Mouse (Mus musculus) myocyte (in vitro differentiated cells): ENCODE measurements at regions not wholly inside any gene's neighbourhood (a gene's known extent, or its start where the extent isn't known, plus 50 kb on each side); places are given as distances from the start of the nearest gene placed in this dataset.
A peak's percentile ranks its signal among the peaks of the same experiment; 100 is the strongest.

Experiments
- H3K27me3 ChIP-seq: one replicate; pipeline ENCODE4 v1.6.1; 2011; ENCODE audit not compliant: control insufficient read depth, insufficient read depth, insufficient read length
- H3K36me3 ChIP-seq: one replicate; pipeline ENCODE4 v1.6.1; 2011; ENCODE audit not compliant: control insufficient read depth, insufficient read depth
- H3K4me2 ChIP-seq: one replicate; pipeline ENCODE4 v1.6.1; 2011; ENCODE audit warnings: low read depth, control low read depth
- H3K4me3 ChIP-seq: one replicate; pipeline ENCODE4 v1.5.1; 2011; ENCODE audit warnings: mild to moderate bottlenecking, control low read depth, moderate library complexity
- H3K79me2 ChIP-seq: one replicate; pipeline ENCODE4 v1.6.1; 2011; ENCODE audit not compliant: control insufficient read depth, insufficient read depth
- H3ac ChIP-seq: one replicate; pipeline ENCODE4 v1.6.1; 2011; ENCODE audit not compliant: control insufficient read depth, insufficient read length
- CEBPB ChIP-seq: IDR thresholded peaks from 2 replicates; pipeline ENCODE4 v1.6.1; 2011; ENCODE audit warnings: mild to moderate bottlenecking, moderate library complexity; ENCODE audit not compliant: poor library complexity, insufficient read depth, severe bottlenecking
- E2F4 ChIP-seq: IDR thresholded peaks from one replicate; pipeline ENCODE4 v1.6.1; 2011; ENCODE audit warnings: mild to moderate bottlenecking, control low read depth, moderate library complexity; ENCODE audit not compliant: insufficient read depth
- MAX ChIP-seq: IDR thresholded peaks from one replicate; pipeline ENCODE4 v1.6.1; 2011; ENCODE audit warnings: low read depth, mild to moderate bottlenecking, control low read depth
- MYOD1 ChIP-seq, 3 experiments: IDR thresholded peaks; one replicate each; pipeline ENCODE4 v1.6.1; 2011; ENCODE audit warnings: control low read depth in 2 of 3, low read depth in 2 of 3, mild to moderate bottlenecking in 2 of 3, moderate library complexity in 1 of 3; ENCODE audit not compliant: insufficient read length in 2 of 3, control insufficient read depth in 1 of 3
- MYOG ChIP-seq, 3 experiments: IDR thresholded peaks; one replicate each; pipeline ENCODE4 v1.6.1; 2011; ENCODE audit warnings: control low read depth in 2 of 3, low read depth in 2 of 3, mild to moderate bottlenecking in 2 of 3; ENCODE audit not compliant: insufficient read length in 2 of 3, control insufficient read depth in 1 of 3, insufficient read depth in 1 of 3
- POLR2A ChIP-seq: IDR thresholded peaks from one replicate; pipeline ENCODE4 v1.6.1; 2011; ENCODE audit warnings: low read depth, mild to moderate bottlenecking, control low read depth, moderate library complexity; ENCODE audit not compliant: insufficient read length
- POLR2AphosphoS2 ChIP-seq: IDR thresholded peaks from one replicate; pipeline ENCODE4 v1.6.1; 2011; ENCODE audit warnings: low read depth, control low read depth; ENCODE audit not compliant: insufficient read length
- REST ChIP-seq: IDR thresholded peaks from one replicate; pipeline ENCODE4 v1.6.1; 2011; ENCODE audit warnings: mild to moderate bottlenecking, control low read depth, moderate library complexity; ENCODE audit not compliant: insufficient read depth, insufficient read length
- SRF ChIP-seq: IDR thresholded peaks from one replicate; pipeline ENCODE4 v1.6.1; 2011; ENCODE audit warnings: low read depth; ENCODE audit not compliant: control insufficient read depth, insufficient read length
- TCF12 ChIP-seq: IDR thresholded peaks from one replicate; pipeline ENCODE4 v1.6.1; 2011; ENCODE audit warnings: mild to moderate bottlenecking, control low read depth; ENCODE audit not compliant: poor library complexity, insufficient read depth, severe bottlenecking
- TCF3 ChIP-seq: IDR thresholded peaks from one replicate; pipeline ENCODE4 v1.6.1; 2011; ENCODE audit warnings: low read depth, control low read depth; ENCODE audit not compliant: insufficient read length
- USF1 ChIP-seq: IDR thresholded peaks from one replicate; pipeline ENCODE4 v1.6.1; 2011; ENCODE audit warnings: low read depth, mild to moderate bottlenecking, control low read depth, moderate library complexity

- Histone ChIP-seq H3K79me2 (no peaks in the 10 kb centered on the region), H3K4me3 (no peak overlapping the region), H3ac (no peak overlapping the region), H3K4me2 (no peak overlapping the region), H3K27me3 (no peaks in the 10 kb centered on the region), H3K36me3 (no peaks in the 10 kb centered on the region)
- TF ChIP-seq POLR2AphosphoS2: no peak
- no peak for TF ChIP-seq REST
- no peak for TF ChIP-seq E2F4
- TF ChIP-seq MYOD1 (IDR thresholded peaks at IDR 0.05; ENCODE audit: control insufficient read depth in 1 of 3, insufficient read length in 2 of 3, low read depth in 2 of 3): no peak
- TF ChIP-seq SRF: no peak
- no peak for TF ChIP-seq MAX
- no peak for TF ChIP-seq POLR2A
- no peak for TF ChIP-seq TCF3
- TF ChIP-seq TCF12: no peak
Measured at GRCm38 (mm10) chr6:51162208-51163082, 270.0 kb upstream of the Nfe2l3 start.

GRCm38 (mm10) chr6:51163266-51163665 lies 269.2 kb upstream of the Nfe2l3 start:
- TF ChIP-seq POLR2AphosphoS2 (no peak), POLR2A (no peak), SRF (no peak), TCF12 (no peak), CEBPB (no peak), USF1 (no peak), MYOD1 (IDR thresholded peaks at IDR 0.05; ENCODE audit: control insufficient read depth in 1 of 3, insufficient read length in 2 of 3, low read depth in 2 of 3) (no peak), MYOG (IDR thresholded peaks at IDR 0.05; ENCODE audit: control insufficient read depth in 1 of 3, insufficient read depth in 1 of 3, insufficient read length in 2 of 3, low read depth in 2 of 3) (no peak), E2F4 (no peak), REST (no peak), TCF3 (no peak), MAX (no peak)
- H3K79me2 ChIP-seq: no peaks in the 10 kb centered on the region
- no peaks in the 10 kb centered on the region for H3K27me3 ChIP-seq
- H3K36me3 ChIP-seq: no peaks in the 10 kb centered on the region
- no peak overlapping the region for H3ac ChIP-seq
- H3K4me3 ChIP-seq: no peak overlapping the region
- no peak overlapping the region for H3K4me2 ChIP-seq

DNA sequence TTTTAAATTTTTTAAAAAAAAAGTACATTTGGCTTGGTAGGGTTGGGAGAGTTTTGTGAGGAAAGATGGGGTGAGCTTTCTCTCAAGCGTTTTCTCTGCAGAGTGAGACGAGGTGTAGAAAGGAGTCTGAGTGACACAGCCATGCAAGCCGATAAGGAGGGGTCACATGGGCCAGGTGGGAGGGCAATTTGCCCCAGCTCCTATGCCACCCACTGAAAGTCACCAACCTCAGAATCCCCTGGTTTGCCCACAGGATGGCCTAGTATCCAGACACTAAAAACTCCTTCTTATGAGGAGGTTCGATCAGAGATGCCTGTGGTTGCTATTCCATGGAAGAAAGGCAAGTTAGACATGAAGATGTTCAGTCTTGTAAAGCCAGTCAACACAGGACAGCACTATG lies 268.6 kb upstream of the Nfe2l3 start:
- Histone ChIP-seq H3ac (no peak overlapping the region), H3K4me3 (no peak overlapping the region), H3K79me2 (no peaks in the 10 kb centered on the region), H3K27me3 (no peaks in the 10 kb centered on the region), H3K36me3 (no peaks in the 10 kb centered on the region), H3K4me2 (no peak overlapping the region)
- TF ChIP-seq TCF12 (no peak), POLR2AphosphoS2 (no peak)

DNA sequence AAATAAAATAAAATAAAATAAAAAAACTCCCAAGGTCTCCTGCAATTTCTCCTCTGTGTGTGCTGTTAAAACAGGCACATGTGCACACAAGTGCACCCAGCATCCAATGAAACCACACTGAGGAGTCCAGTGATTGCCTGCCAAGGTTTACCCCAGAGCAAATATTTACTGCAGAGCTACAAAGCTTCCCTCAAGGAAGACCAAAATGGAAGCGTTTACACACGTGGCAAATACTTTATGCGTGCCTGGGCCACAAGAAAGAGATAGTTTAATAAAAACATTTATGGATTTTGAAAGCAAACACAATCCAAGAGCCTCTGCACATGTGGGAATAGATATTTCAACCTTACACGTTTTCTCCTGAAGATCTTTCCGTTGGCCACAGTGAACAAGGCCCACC lies 265.4 kb upstream of the Nfe2l3 start:
- Histone ChIP-seq H3K27me3 (no peaks in the 10 kb centered on the region), H3K79me2 (no peaks in the 10 kb centered on the region), H3ac (no peak overlapping the region), H3K4me2 (no peak overlapping the region), H3K4me3 (no peak overlapping the region), H3K36me3 (no peaks in the 10 kb centered on the region)
- TF ChIP-seq CEBPB: no peak
- TF ChIP-seq POLR2A: no peak
- TF ChIP-seq USF1: no peak
- TF ChIP-seq MAX: no peak
- TF ChIP-seq TCF12: no peak
- TF ChIP-seq TCF3: no peak
- TF ChIP-seq MYOG (IDR thresholded peaks at IDR 0.05; ENCODE audit: control insufficient read depth in 1 of 3, insufficient read depth in 1 of 3, insufficient read length in 2 of 3, low read depth in 2 of 3): no peak

DNA sequence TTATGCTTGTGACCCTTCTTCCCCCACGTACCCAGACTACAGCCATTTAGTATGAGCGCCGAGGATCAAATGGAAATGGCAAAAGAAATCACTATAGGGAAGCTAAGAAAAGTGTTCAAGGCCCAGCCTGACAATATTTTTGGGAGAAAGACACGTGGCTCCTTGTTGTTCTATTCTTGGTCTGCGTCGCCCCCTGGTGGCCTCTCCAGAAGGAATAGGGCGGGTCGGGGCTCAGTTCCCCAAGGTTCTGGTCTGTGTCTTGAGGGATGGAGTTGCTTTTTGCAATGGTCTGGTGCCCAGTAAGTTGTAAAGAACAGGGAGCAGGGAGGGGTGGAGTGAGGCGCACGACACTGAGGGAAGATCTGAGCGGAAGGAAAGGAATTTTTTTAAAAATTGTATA lies 264.4 kb upstream of the Nfe2l3 start:
- Histone ChIP-seq H3ac (no peak overlapping the region), H3K4me3 (peak overlapping the region; percentile 39), H3K27me3 (no peaks in the 10 kb centered on the region), H3K79me2 (no peaks in the 10 kb centered on the region), H3K4me2 (peak overlapping the region; percentile 82), H3K36me3 (no peaks in the 10 kb centered on the region)
- TF ChIP-seq MAX: no peak
- peak; percentile 81 for TF ChIP-seq USF1
